Mouse (Mus musculus): ENCODE data around the gene Ccm2. TPM values are rescaled to one million over a fixed set of nuclear protein-coding genes. Genes with fewer than 3 reads are reported as not detected.

The Ccm2 gene
- total RNA-seq, 2 experiments from 2014 or later, result 32.0 to 45.7 TPM

Other genes with a start within 250 kb of the Ccm2 start
- gene Zmiz2, start 157.8 kb upstream of the Ccm2 start, total RNA-seq (2021), result 10 to 100 TPM; 49.1 to 51.0 TPM
- gene Ppia, start 131.4 kb upstream of the Ccm2 start, total RNA-seq (2021), result 1,000 to 10,000 TPM; 1,935 TPM
- gene H2afv, start 102.4 kb upstream of the Ccm2 start, total RNA-seq (2021), result 10 to 100 TPM; 64.9 to 68.8 TPM
- gene Purb, start 71.0 kb upstream of the Ccm2 start, total RNA-seq (2021), result 10 to 100 TPM; 72.5 to 82.2 TPM
- 1 to 10 TPM; 2.0 to 2.3 TPM for gene Myo1g, start 25.9 kb upstream of the Ccm2 start, total RNA-seq (2021)
- gene Nacad, start 59.2 kb downstream of the Ccm2 start, total RNA-seq (2021), result 1 to 10 TPM; 1.0 to 1.6 TPM
- 10 to 100 TPM; 61.7 to 64.5 TPM for gene Tbrg4, start 79.2 kb downstream of the Ccm2 start, total RNA-seq (2021)
- not detected for gene Wap, start 91.8 kb downstream of the Ccm2 start, total RNA-seq (2021)
- 10 to 100 TPM; 14.6 to 20.1 TPM for gene Ramp3, start 111.6 kb downstream of the Ccm2 start, total RNA-seq (2021)

Data from adrenal gland, postnatal 36 days (tissue).